Mouse (Mus musculus) thymus, postnatal 4 days (tissue): ENCODE measurements around the gene Dbx2.

Experiments used
- DNase-seq: peaks from one replicate; pipeline ENCODE4 v3.0.0; 2021

The Dbx2 gene

GRCm38 (mm10) chr15:95612600-95612999 lies 43.2 kb downstream of the Dbx2 start:
- no peak for DNase-seq

GRCm38 (mm10) chr15:95601179-95601578 lies 54.6 kb downstream of the Dbx2 start:
- DNase-seq, result no peak

- peak; percentile 59 for DNase-seq
These were observed 57.1 kb downstream of the Dbx2 start for GRCm38 (mm10) chr15:95598630-95599029.

GRCm38 (mm10) chr15:95586906-95587305 lies 68.9 kb downstream of the Dbx2 start:
- no peak for DNase-seq

- DNase-seq, result no peak
These were observed 70.9 kb downstream of the Dbx2 start for GRCm38 (mm10) chr15:95584891-95585290.

- DNase-seq, result peak; percentile 44
These were observed 81.1 kb downstream of the Dbx2 start for GRCm38 (mm10) chr15:95574661-95575060.
